Mouse (Mus musculus): ENCODE measurements at regions not wholly inside any gene's neighbourhood (a gene's known extent, or its start where the extent isn't known, plus 50 kb on each side); places are given as distances from the start of the nearest gene placed in this dataset.
A peak's percentile ranks its signal among the peaks of the same experiment; 100 is the strongest.
"Not testable (repeated sequence)": the region's sequence is repeated elsewhere in the genome, so short reads cannot be mapped to it uniquely, and the experiment has no call there.

- H3K4me2 ChIP-seq (ENCODE audit: low read length) = no peak overlapping the region
- no peak overlapping the region for H3K4me3 ChIP-seq (replicated peaks; ENCODE audit: low read depth, low read length)
- no peak for ATAC-seq (replicated peaks; ENCODE audit: low FRiP score, low read depth)
- H3K9ac ChIP-seq (ENCODE audit: low read depth, low read length) = no peak overlapping the region
- no peak overlapping the region for H3K27ac ChIP-seq
- no peak for DNase-seq (ENCODE audit: low spot score)
- no peaks in the 10 kb centered on the region for H3K9me3 ChIP-seq (replicated peaks; ENCODE audit: low read length)
- no peaks in the 10 kb centered on the region for H3K27me3 ChIP-seq (ENCODE audit: insufficient read depth, low read length)
- WGBS = 60% methylated on average over 2 of the region's 2 CpGs
- H3K4me1 ChIP-seq (replicated peaks; ENCODE audit: insufficient read depth, low read length) = peaks cover 5% of the 10 kb centered on the region; the same call in 1 of the 2 replicates
- no peaks in the 10 kb centered on the region for H3K36me3 ChIP-seq (ENCODE audit: insufficient read depth, low read length)
- no peak for TF ChIP-seq CTCF (IDR thresholded peaks at IDR 0.05; ENCODE audit: low read depth)
These were observed 79.7 kb upstream of the Creb5 start for GRCm38 (mm10) chr6:53207361-53207760.

GRCm38 (mm10) chr6:53201281-53201956, 85.7 kb upstream of the Creb5 start:
- DNase-seq (ENCODE audit: low spot score) = no peak
- no peak for TF ChIP-seq CTCF (IDR thresholded peaks at IDR 0.05; ENCODE audit: low read depth)
- no peak overlapping the region for H3K4me3 ChIP-seq (replicated peaks; ENCODE audit: low read depth, low read length)
- H3K4me2 ChIP-seq (ENCODE audit: low read length) = no peak overlapping the region
- peaks cover 4% of the 10 kb centered on the region; the same call in 1 of the 2 replicates for H3K4me1 ChIP-seq (replicated peaks; ENCODE audit: insufficient read depth, low read length)
- H3K36me3 ChIP-seq (ENCODE audit: insufficient read depth, low read length) = no peaks in the 10 kb centered on the region
- no peaks in the 10 kb centered on the region for H3K27me3 ChIP-seq (ENCODE audit: insufficient read depth, low read length)
- WGBS = 14% methylated on average over 10 of the region's 10 CpGs
- no peaks in the 10 kb centered on the region for H3K9me3 ChIP-seq (replicated peaks; ENCODE audit: low read length)
- ATAC-seq (replicated peaks; ENCODE audit: low FRiP score, low read depth) = no peak
- no peak overlapping the region for H3K27ac ChIP-seq
- H3K9ac ChIP-seq (ENCODE audit: low read depth, low read length) = no peak overlapping the region

GRCm38 (mm10) chr6:53199474-53199873, 87.6 kb upstream of the Creb5 start:
- no peak for TF ChIP-seq CTCF (IDR thresholded peaks at IDR 0.05; ENCODE audit: low read depth)
- Histone ChIP-seq H3K27me3 (ENCODE audit: insufficient read depth, low read length) (no peaks in the 10 kb centered on the region), H3K27ac (no peak overlapping the region), H3K9ac (ENCODE audit: low read depth, low read length) (no peak overlapping the region), H3K4me2 (ENCODE audit: low read length) (no peak overlapping the region), H3K9me3 (replicated peaks; ENCODE audit: low read length) (no peaks in the 10 kb centered on the region), H3K4me1 (replicated peaks; ENCODE audit: insufficient read depth, low read length) (peaks cover 4% of the 10 kb centered on the region; the same call in 1 of the 2 replicates), H3K36me3 (ENCODE audit: insufficient read depth, low read length) (no peaks in the 10 kb centered on the region), H3K4me3 (replicated peaks; ENCODE audit: low read depth, low read length) (no peak overlapping the region)
- DNase-seq (ENCODE audit: low spot score) (no peak), ATAC-seq (replicated peaks; ENCODE audit: low FRiP score, low read depth) (no peak)
- WGBS = 94% methylated on average over 2 of the region's 2 CpGs

- H3K4me3 ChIP-seq (replicated peaks; ENCODE audit: low read depth, low read length); ATAC-seq (replicated peaks; ENCODE audit: low FRiP score, low read depth); H3K9me3 ChIP-seq (replicated peaks; ENCODE audit: low read length); H3K4me2 ChIP-seq (ENCODE audit: low read length); DNase-seq (ENCODE audit: low spot score); H3K9ac ChIP-seq (ENCODE audit: low read depth, low read length); H3K27ac ChIP-seq; H3K27me3 ChIP-seq (ENCODE audit: insufficient read depth, low read length); H3K4me1 ChIP-seq (replicated peaks; ENCODE audit: insufficient read depth, low read length); H3K36me3 ChIP-seq (ENCODE audit: insufficient read depth, low read length): not testable (repeated sequence)
- 92% methylated on average over 17 of the region's 17 CpGs for WGBS
These were observed 104.9 kb upstream of the Creb5 start for GRCm38 (mm10) chr6:53182131-53182530.

- Histone ChIP-seq H3K4me3 (replicated peaks; ENCODE audit: low read depth, low read length) (no peak overlapping the region; the same call in 1 of the 2 replicates), H3K4me1 (replicated peaks; ENCODE audit: insufficient read depth, low read length) (0 out of 2 replicates have a peak, but pooled peaks cover 4% of the 10 kb centered on the region), H3K4me2 (ENCODE audit: low read length) (peak overlapping the region; percentile 51), H3K9ac (ENCODE audit: low read depth, low read length) (no peak overlapping the region), H3K36me3 (ENCODE audit: insufficient read depth, low read length) (no peaks in the 10 kb centered on the region), H3K9me3 (replicated peaks; ENCODE audit: low read length) (no peaks in the 10 kb centered on the region), H3K27me3 (ENCODE audit: insufficient read depth, low read length) (no peaks in the 10 kb centered on the region), H3K27ac (no peak overlapping the region)
- ATAC-seq (replicated peaks; ENCODE audit: low FRiP score, low read depth) = no peak
- peak; percentile 80 for DNase-seq (ENCODE audit: low spot score)
- TF ChIP-seq CTCF (IDR thresholded peaks at IDR 0.05; ENCODE audit: low read depth) = peak; percentile 69
- WGBS = 9% methylated on average over 10 of the region's 10 CpGs
These were observed 96.0 kb upstream of the Jazf1 start for GRCm38 (mm10) chr6:53164423-53164841.

- Histone ChIP-seq H3K4me2 (ENCODE audit: low read length) (no peak overlapping the region), H3K4me1 (replicated peaks; ENCODE audit: insufficient read depth, low read length) (0 out of 2 replicates have a peak, but pooled peaks cover 4% of the 10 kb centered on the region), H3K9me3 (replicated peaks; ENCODE audit: low read length) (no peaks in the 10 kb centered on the region), H3K27me3 (ENCODE audit: insufficient read depth, low read length) (no peaks in the 10 kb centered on the region), H3K27ac (no peak overlapping the region), H3K36me3 (ENCODE audit: insufficient read depth, low read length) (no peaks in the 10 kb centered on the region), H3K4me3 (replicated peaks; ENCODE audit: low read depth, low read length) (no peak overlapping the region), H3K9ac (ENCODE audit: low read depth, low read length) (no peak overlapping the region)
- WGBS = 95% methylated on average over 7 of the region's 7 CpGs
- DNase-seq (ENCODE audit: low spot score) (no peak), ATAC-seq (replicated peaks; ENCODE audit: low FRiP score, low read depth) (no peak)
- no peak for TF ChIP-seq CTCF (IDR thresholded peaks at IDR 0.05; ENCODE audit: low read depth)
These were observed 94.7 kb upstream of the Jazf1 start for GRCm38 (mm10) chr6:53163091-53163490.

All from kidney, postnatal 0 days (tissue).